Mouse (Mus musculus): ENCODE data around the gene Ppil3.

The Ppil3 gene

GRCm38 (mm10) chr1:58445143-58445722 is at the start of gene Ppil3, which contains the start of gene Nif3l1:
Gene Ppil3, minus strand, starts transcription at chr1:58445486.
Gene Nif3l1, plus strand, starts transcription at chr1:58445151.
- DNase-seq: peak; percentile 89

DNA sequence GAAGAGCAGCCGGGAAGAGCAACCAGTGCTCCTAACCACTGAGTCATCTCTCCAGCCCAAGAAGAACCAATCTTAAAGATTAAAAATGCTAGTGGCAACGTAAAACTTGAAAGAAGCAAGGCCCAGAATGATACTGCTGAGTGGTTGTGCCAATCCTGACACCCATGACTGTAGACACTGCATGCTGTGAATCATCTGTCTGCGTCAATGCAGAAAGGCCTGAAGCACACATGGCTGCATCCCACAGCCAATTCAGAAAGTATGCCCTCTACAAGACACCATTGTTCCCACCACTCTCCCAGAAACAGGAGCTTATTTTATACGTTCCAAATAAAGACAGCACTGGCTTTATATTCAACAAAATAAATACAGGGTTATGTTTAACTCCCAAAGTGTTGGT is 37.4 kb upstream of the Ppil3 start:
- DNase-seq: no peak

DNA sequence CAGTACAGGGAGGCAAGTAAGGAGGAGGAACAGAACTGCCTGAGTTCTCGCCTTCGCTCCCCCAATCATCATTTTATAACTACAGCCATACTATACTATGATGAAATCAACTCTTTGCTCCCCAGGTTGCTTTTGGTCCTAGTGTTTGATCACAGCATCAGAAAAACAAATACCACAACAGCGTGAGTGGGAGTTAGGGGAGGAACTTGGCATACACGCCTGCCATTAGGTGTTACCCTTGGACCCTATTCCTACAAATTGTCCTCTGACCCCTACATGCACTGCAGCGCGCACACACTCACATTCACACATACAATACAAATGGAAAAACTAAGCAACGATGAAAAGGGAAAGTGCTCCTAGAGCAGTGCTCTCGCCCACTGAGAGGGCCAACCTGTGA is 30.4 kb upstream of the Ppil3 start:
- no peak for DNase-seq

GRCm38 (mm10) chr1:58465561-58465960 is 20.3 kb upstream of the Ppil3 start:
- DNase-seq: no peak

GRCm38 (mm10) chr1:58465042-58465441 is 19.8 kb upstream of the Ppil3 start:
- no peak for DNase-seq

DNA sequence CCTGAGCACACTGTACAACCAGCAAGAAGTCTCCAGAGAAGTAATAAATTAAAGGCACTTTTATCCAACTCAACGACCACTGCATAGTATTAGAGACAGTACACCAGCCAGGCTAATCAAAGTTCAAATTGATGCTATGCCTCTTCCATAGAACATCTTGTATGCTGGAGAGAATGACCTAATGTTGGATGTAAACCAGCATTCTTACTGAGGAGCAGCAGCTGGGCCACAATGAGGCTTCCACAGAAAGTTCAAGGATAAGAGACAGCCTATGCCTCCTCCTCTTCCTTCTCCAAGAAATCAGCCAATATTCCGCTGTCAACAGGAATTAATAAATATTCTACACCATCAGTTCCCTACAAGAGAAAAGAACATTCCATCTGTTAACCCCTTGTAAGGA is 18.6 kb upstream of the Ppil3 start:
- DNase-seq: peak; percentile 27

- no peak for DNase-seq
Measured at GRCm38 (mm10) chr1:58460566-58460965, 15.3 kb upstream of the Ppil3 start.

DNA sequence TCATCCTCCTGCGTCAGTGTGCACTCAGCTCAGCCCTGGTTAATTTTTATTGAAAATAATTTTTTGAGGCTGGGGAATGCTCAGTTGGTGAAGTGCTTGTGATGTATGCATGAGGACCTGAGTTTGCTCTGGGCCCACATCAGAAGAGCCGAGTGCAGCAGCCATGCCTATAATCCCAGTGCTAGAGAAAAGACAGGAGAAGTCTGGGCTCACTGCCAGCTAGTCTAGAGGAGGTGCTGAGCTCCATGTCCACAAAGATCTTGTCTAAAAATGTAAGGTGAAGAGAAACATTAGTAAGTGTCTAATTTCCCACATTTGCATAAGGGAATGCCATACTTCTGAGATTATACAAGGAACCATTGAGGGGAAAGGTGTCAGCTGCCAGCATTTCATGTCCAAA is 13.6 kb upstream of the Ppil3 start:
- DNase-seq: peak; percentile 62

GRCm38 (mm10) chr1:58458175-58458574 is 12.9 kb upstream of the Ppil3 start:
- DNase-seq: no peak

DNA sequence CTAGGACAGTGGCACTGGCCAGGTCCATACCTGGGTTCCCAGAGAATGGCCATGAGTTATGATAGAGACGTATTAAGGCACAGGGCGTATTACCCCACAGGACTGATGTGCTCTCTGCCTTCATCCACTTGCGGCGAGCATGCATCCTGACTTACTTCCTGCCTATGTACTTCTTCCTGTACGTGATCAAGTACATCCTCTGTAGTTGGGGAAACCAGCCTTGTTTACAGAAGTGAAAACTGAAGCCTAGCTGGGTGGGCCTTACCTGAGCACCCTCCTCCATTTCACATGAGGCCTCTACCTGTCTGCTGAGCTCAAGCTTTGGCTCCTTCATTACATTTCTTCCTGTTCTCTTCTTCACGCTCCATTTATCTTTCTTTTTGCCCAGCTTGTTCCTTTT is 9.0 kb upstream of the Ppil3 start:
- DNase-seq: no peak

- DNase-seq: no peak
Measured at GRCm38 (mm10) chr1:58448396-58448795, 3.1 kb upstream of the Ppil3 start.

- DNase-seq: peak; percentile 24
Measured at GRCm38 (mm10) chr1:58447766-58448165, 2.5 kb upstream of the Ppil3 start.

- no peak for DNase-seq
Measured at GRCm38 (mm10) chr1:58445861-58446260, 575 bp upstream of the Ppil3 start.

- no peak for DNase-seq
Measured at GRCm38 (mm10) chr1:58444691-58445090, 595 bp downstream of the Ppil3 start.

DNA sequence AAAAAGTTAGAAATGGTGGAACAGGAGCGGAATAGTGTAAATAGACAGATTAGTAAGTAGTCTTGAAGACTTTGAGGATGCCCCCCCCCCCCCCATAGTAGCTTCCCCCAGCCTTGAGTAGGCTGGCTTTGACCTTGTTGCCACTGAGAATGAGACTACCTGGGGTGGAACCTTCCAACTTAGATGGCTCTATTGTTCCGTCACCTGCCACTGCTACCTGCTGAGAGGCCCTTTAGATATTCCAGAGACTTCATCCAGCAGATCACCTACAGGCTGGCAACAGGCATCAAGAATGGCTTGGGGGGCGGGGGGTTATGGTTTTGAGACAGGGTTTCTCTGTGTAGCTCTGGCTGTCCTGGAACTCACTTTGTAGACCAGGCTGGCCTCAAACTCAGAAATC is 20.7 kb downstream of the Ppil3 start:
- DNase-seq: no peak

DNA sequence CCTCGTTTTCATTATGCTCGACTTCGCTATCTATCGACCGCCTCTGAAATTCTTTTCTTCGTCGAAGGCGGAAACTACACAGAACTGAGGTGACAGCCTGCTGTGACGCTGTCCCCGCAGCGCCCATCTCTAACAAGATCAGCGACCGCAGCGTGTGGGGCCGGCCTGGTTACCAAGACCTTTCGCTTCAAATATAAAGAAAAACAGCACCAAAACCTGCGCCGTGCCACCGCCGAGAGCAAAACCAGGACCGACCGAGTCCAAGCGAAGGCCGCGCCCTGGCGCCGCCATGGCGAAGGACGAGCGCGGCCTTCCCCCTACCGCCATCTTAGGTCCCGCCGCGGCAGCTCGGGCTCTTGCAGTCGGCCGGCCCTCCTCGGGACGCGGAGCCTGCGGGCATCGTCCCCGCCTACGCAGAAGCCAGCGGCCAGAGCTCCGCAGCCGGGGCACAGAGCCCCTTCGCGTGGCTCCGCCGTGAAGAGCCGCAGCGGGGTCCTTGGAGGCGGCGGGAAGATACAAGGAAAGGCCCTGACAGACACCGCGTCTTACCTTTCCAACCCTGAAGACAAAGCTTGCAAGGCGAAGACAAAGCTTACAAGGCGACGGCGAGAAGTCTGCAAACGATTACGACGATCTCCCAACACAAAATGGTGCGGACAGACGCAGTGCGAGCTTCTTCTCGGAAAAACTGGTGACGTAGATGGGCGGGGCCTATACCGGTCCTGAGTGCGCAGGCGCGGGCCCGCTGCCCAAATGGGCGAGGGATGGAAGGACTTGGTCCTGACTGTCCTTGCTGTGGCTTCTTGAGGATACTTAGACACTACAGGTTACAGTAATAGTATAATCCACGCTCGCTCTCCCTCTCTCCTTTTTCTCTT is 21.7 kb downstream of the Ppil3 start, which contains the start of gene Clk1:
TSS of gene Clk1 (minus strand) at position 696 of the 878 bp plus-strand sequence.
- peak; percentile 99 for DNase-seq

GRCm38 (mm10) chr1:58422879-58423278 is 22.4 kb downstream of the Ppil3 start:
- DNase-seq: peak; percentile 60

GRCm38 (mm10) chr1:58420961-58421360 is 24.3 kb downstream of the Ppil3 start:
- DNase-seq: peak; percentile 14

DNA sequence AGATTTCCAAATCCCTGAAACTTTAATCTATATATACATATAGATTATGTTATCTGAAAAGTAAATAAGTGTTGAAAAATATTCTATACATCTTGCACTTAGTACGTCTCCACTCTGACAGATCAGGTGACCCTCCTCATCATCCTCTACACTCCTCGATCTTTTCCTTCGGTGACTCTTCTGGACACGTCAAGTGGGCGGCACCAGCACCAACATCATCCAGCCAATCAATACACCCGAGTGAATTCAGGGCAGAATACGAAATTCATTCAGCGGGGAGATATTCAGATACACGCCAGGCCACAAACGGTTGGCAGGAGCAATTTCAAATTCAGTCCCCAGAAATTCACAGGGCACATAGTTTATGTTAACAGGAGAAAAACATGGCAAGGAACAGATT is 25.3 kb downstream of the Ppil3 start:
- DNase-seq: no peak

DNA sequence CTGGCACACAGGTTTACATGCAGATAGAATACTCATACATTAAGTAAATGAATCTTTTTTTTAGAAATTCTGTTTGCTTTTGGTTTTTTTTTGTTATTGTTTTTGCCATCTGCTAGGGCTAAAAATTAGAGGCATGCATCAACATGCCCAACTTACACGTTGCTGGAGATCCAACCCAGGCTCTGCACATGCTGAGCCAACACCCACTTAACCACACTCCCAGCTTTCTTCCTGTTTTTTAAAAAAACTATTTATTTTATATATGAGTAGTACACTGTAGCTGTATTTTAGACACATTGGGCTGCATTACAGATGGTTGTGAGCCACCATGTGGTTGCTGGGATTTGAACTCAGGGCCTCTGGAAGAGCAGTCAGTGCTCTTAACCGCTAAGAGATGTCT is 29.2 kb downstream of the Ppil3 start:
- no peak for DNase-seq

GRCm38 (mm10) chr1:58415442-58415841 is 29.8 kb downstream of the Ppil3 start:
- no peak for DNase-seq

- DNase-seq: no peak
Measured at GRCm38 (mm10) chr1:58410776-58411175, 34.5 kb downstream of the Ppil3 start.

GRCm38 (mm10) chr1:58410198-58410588 is 35.1 kb downstream of the Ppil3 start:
- DNase-seq: no peak

DNA sequence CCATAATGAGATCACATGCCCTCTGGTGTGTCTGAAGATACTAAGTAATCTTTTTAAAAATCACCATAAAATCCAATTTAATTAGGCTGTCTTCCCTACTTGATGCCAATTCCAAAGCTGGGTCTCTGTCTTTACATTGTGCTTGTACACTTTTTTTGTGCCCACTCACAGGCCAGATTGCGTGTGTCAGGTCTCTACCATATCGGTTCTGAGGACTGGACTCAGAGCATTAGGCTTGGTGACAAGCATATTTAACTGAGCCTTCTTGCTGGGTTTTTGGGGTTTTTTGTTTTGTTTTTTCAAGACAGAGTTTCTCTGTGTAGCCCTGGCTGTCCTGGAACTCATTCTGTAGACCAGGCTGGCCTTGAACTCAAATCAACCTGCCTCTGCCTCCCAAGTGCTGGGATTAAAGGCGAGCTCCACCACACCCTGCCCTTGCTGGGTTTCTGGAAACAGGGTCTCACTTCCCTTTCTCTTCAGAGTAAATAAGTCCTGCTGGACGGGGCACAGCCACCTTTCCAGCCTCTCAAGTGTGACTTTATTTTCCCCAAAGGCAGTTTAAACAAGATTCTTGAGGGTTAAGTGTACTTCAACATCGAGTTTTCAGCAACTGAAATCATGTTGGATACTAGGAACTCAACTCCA is 35.6 kb downstream of the Ppil3 start:
- DNase-seq: no peak
